Mouse (Mus musculus) urinary bladder, postnatal 0 days (tissue): ENCODE results near the gene Noxred1. TPM values are rescaled to one million over a fixed set of nuclear protein-coding genes. Genes with fewer than 3 reads are reported as not detected.

Source experiments
- microRNA-seq: library from miRNA; unstranded; fragments of <30 nt; microRNA quantifications from one replicate; pipeline ENCODE4, GENCODE M21; 2016
- polyA plus RNA-seq: library from polyadenylated mRNA; unstranded; fragments of >200 nt; fragmentation: Nextera tagmentation; extraction: Ambion mirVana; gene quantifications from 2 replicates; pipeline ENCODE4 v1.2.1, GENCODE M21; 2015

Gene Noxred1
- not detected in 2 replicates for polyA plus RNA-seq

GRCm38 (mm10) chr12:87238632-87239031 lies at the start of gene Noxred1:
Gene Noxred1 (minus strand): TSS chr12:87238732.

GRCm38 (mm10) chr12:87266108-87266826 lies 27.7 kb upstream of the Noxred1 start, which contains the start of the genes Vipas39 and Ahsa1:
Gene Vipas39 (minus strand): TSS chr12:87266256.
Gene Ahsa1 (plus strand): TSS chr12:87266479.

GRCm38 (mm10) chr12:87199973-87200586 lies 38.5 kb downstream of the Noxred1 start, which contains the start of gene Tmed8:
Gene Tmed8 (minus strand): TSS chr12:87200454.

DNA sequence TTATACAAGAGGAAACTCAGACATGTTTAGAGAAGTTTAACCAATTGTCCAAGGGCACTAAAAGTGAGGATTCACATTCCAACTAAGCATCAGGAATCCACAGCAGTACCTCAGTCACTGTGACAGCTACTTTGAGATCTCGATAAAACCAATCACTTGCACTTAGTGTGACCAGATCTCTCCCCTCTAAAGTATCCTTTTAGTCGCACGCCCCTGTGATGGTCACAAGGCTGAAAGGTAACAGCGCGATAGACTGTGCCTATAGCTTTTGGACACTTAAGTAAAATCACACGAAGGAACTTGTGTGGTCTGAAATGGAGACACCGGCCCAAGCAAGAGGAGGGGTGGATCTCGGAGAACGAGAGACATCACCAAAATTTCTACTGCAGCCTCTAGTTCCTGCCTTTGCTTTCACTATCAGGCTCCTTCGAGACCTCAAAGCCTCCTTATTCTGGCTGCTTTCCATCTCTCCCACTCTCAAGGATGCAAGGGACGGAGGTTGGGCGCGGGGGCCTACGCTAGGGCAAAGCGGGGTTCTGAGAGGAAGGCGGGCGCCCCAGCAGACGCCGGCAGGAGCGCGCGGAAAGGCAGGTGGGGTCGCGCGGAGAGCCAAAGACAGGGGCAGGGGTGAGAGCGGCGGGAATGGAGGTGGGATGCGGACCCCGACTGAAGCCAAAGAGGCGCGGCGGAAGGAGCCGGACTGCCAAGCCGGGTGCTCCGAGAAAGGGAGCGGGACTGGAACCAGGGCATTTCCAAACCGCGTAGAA lies 39.1 kb downstream of the Noxred1 start, which contains the start of gene Samd15:
Gene Samd15, plus strand, starts transcription at position 518 of the 767 bp plus-strand sequence.

Small RNA genes lying within 50 kb of the gene (microRNA-seq; reads per million reads assigned to microRNA genes)
- gene Gm47293 = not detected

Other genes starting within 250 kb of the Noxred1 start
- gene Zdhhc22, start 248.3 kb downstream of the Noxred1 start, polyA plus RNA-seq = not detected in 2 replicates
- not detected in 2 replicates for gene Tmem63c, start 217.4 kb downstream of the Noxred1 start, polyA plus RNA-seq
- gene Ngb, start 136.2 kb downstream of the Noxred1 start, polyA plus RNA-seq = 6.4 and 6.7 TPM in 2 replicates
- gene Gstz1, start 91.6 kb downstream of the Noxred1 start, polyA plus RNA-seq = 26.6 and 27.0 TPM in 2 replicates
- 7.4 and 10.0 TPM in 2 replicates for gene Pomt2, start 90.8 kb downstream of the Noxred1 start, polyA plus RNA-seq
- 0.59 and 1.0 TPM in 2 replicates for gene Samd15, start 39.0 kb downstream of the Noxred1 start, polyA plus RNA-seq
- gene Tmed8, start 38.3 kb downstream of the Noxred1 start, polyA plus RNA-seq = 1.4 TPM in 2 replicates
- 18.4 and 19.1 TPM in 2 replicates for gene Vipas39, start 27.5 kb upstream of the Noxred1 start, polyA plus RNA-seq
- 123 and 128 TPM in 2 replicates for gene Ahsa1, start 27.7 kb upstream of the Noxred1 start, polyA plus RNA-seq
- 0.13 and 0.31 TPM in 2 replicates for gene Ism2, start 61.0 kb upstream of the Noxred1 start, polyA plus RNA-seq
- 97.7 and 114 TPM in 2 replicates for gene Sptlc2, start 149.6 kb upstream of the Noxred1 start, polyA plus RNA-seq
- 253 and 269 TPM in 2 replicates for gene Slirp, start 205.2 kb upstream of the Noxred1 start, polyA plus RNA-seq
- 22.4 and 24.9 TPM in 2 replicates for gene Alkbh1, start 205.3 kb upstream of the Noxred1 start, polyA plus RNA-seq
- 67.3 and 69.9 TPM in 2 replicates for gene Snw1, start 233.5 kb upstream of the Noxred1 start, polyA plus RNA-seq